In genomic region chr7:70813101-70813500, GRCm38 (mm10) we compare ENCODE assay signal across 21 mouse cellular contexts.
DNase-seq lines count a peak whose midpoint lies in the region; ATAC-seq lines count a peak whose summit lies in the region.
"Had no signal": no experiment of that assay in that cellular context is flagged by ENCODE, and none has a peak within 500 bp of the region (broad histone marks: within the 10 kb centered on the region; RNA-seq: fewer than 3 reads in every experiment).

No protein-coding gene starts in this region.

- no peak for ATAC-seq in forebrain, embryonic 12.5 days (ENCODE audit: low FRiP score)
- ATAC-seq in midbrain, embryonic 11.5 days (ENCODE audit: low FRiP score): no peak
- no peak for ATAC-seq in midbrain, embryonic 13.5 days
- ATAC-seq: forebrain, embryonic 13.5 days; inflammation-experienced regulatory T-cells, adult 6 months; Patski had no signal

- H3K9ac ChIP-seq in forebrain, embryonic 12.5 days: no peak overlapping the region
- H3K9ac ChIP-seq in midbrain, embryonic 11.5 days (ENCODE audit: low read length): no peak overlapping the region
- H3K9ac ChIP-seq in midbrain, embryonic 13.5 days (replicated peaks): no peak overlapping the region
- H3K9ac ChIP-seq: forebrain, embryonic 13.5 days; liver, embryonic 14.5 days; stomach, embryonic 15.5 days had no signal

- DNase-seq in forebrain, embryonic 10.5 days (ENCODE audit: extremely low spot score, low spot score): no peak
- DNase-seq in midbrain, embryonic 11.5 days (ENCODE audit: low spot score, missing footprints): peak; percentile 61
- peak; percentile 54 for DNase-seq in kidney, postnatal 14 days
- DNase-seq in mesoderm, embryonic 11.5 days (ENCODE audit: low read depth, low spot score): peak; percentile 58
- DNase-seq in layer of hippocampus, postnatal 25 days (ENCODE audit: extremely low spot score in 1 of 2, low spot score in 1 of 2): no peak
- no peak for DNase-seq in thymus, postnatal 4 days
- DNase-seq: adrenal gland, adult 8-10 months; cerebellum, adult 9-10 months; gastrocnemius, postnatal 36 days; layer of hippocampus, postnatal 36 days; midbrain, embryonic 14.5 days; retina, postnatal 1 day; thymus, adult 18-20 months had no signal

- peak overlapping the region; percentile 20 for H3K27ac ChIP-seq in forebrain, embryonic 10.5 days
- H3K27ac ChIP-seq in forebrain, embryonic 12.5 days: no peak overlapping the region
- no peak overlapping the region for H3K27ac ChIP-seq in midbrain, embryonic 11.5 days (ENCODE audit: low read depth, low read length)
- no peak overlapping the region for H3K27ac ChIP-seq in midbrain, embryonic 13.5 days
- H3K27ac ChIP-seq: forebrain, embryonic 13.5 days; liver, embryonic 14.5 days; macrophage; stomach, embryonic 15.5 days had no signal

- H3K36me3 ChIP-seq in forebrain, embryonic 10.5 days (replicated peaks): no peaks in the 10 kb centered on the region
- no peaks in the 10 kb centered on the region for H3K36me3 ChIP-seq in forebrain, embryonic 12.5 days (replicated peaks)
- H3K36me3 ChIP-seq in midbrain, embryonic 11.5 days (ENCODE audit: control insufficient read depth, insufficient read depth, low read length): no peaks in the 10 kb centered on the region
- H3K36me3 ChIP-seq in midbrain, embryonic 13.5 days: no peaks in the 10 kb centered on the region
- H3K36me3 ChIP-seq: stomach, embryonic 15.5 days had no signal

- WGBS in forebrain, embryonic 10.5 days: 51% methylated on average over 5 of the region's 5 CpGs
- WGBS in forebrain, embryonic 12.5 days: 52% methylated on average over 5 of the region's 5 CpGs
- WGBS in midbrain, embryonic 11.5 days: 52% methylated on average over 5 of the region's 5 CpGs
- 57% methylated on average over 5 of the region's 5 CpGs for WGBS in midbrain, embryonic 13.5 days

- H3K4me1 ChIP-seq in forebrain, embryonic 10.5 days: peaks cover 18% of the 10 kb centered on the region
- peaks cover 7% of the 10 kb centered on the region for H3K4me1 ChIP-seq in forebrain, embryonic 12.5 days
- no peaks in the 10 kb centered on the region for H3K4me1 ChIP-seq in midbrain, embryonic 11.5 days (ENCODE audit: control insufficient read depth, insufficient read depth, low read length)
- no peaks in the 10 kb centered on the region for H3K4me1 ChIP-seq in midbrain, embryonic 13.5 days (replicated peaks)
- H3K4me1 ChIP-seq: stomach, embryonic 15.5 days had no signal

- no peak overlapping the region for H3K4me2 ChIP-seq in forebrain, embryonic 12.5 days
- H3K4me2 ChIP-seq in midbrain, embryonic 11.5 days: no peak overlapping the region
- no peak overlapping the region for H3K4me2 ChIP-seq in midbrain, embryonic 13.5 days (replicated peaks)
- H3K4me2 ChIP-seq: forebrain, embryonic 13.5 days; stomach, embryonic 15.5 days had no signal

- no peaks in the 10 kb centered on the region for H3K9me3 ChIP-seq in forebrain, embryonic 10.5 days
- no peaks in the 10 kb centered on the region for H3K9me3 ChIP-seq in forebrain, embryonic 12.5 days
- no peaks in the 10 kb centered on the region for H3K9me3 ChIP-seq in midbrain, embryonic 11.5 days (ENCODE audit: control insufficient read depth, low read length)
- H3K9me3 ChIP-seq in midbrain, embryonic 13.5 days: no peaks in the 10 kb centered on the region
- H3K9me3 ChIP-seq: forebrain, embryonic 13.5 days; stomach, embryonic 15.5 days had no signal

- peaks cover 19% of the 10 kb centered on the region for H3K27me3 ChIP-seq in forebrain, embryonic 10.5 days (ENCODE audit: poor library complexity, severe bottlenecking)
- H3K27me3 ChIP-seq in forebrain, embryonic 12.5 days: 0 out of 2 replicates have a peak, but pooled peaks cover 7% of the 10 kb centered on the region
- H3K27me3 ChIP-seq in midbrain, embryonic 11.5 days (ENCODE audit: control insufficient read depth, insufficient read depth, low read length): no peaks in the 10 kb centered on the region
- no peaks in the 10 kb centered on the region for H3K27me3 ChIP-seq in midbrain, embryonic 13.5 days
- H3K27me3 ChIP-seq: forebrain, embryonic 13.5 days; Patski; stomach, embryonic 15.5 days had no signal

- H3K4me3 ChIP-seq in forebrain, embryonic 10.5 days: no peak overlapping the region
- H3K4me3 ChIP-seq in forebrain, embryonic 12.5 days (replicated peaks): no peak overlapping the region
- H3K4me3 ChIP-seq in midbrain, embryonic 11.5 days (ENCODE audit: low read depth, low read length): no peak overlapping the region
- no peak overlapping the region for H3K4me3 ChIP-seq in midbrain, embryonic 13.5 days (replicated peaks)
- H3K4me3 ChIP-seq: forebrain, embryonic 13.5 days; stomach, embryonic 15.5 days had no signal

Comparison
In these comparisons a context has a peak if more than half of its experiments do, and no peak if none do; other contexts are left out.
1. DNase-seq: peak in midbrain, embryonic 11.5 days (single experiment), kidney, postnatal 14 days (single experiment) and mesoderm, embryonic 11.5 days (single experiment); none in forebrain, embryonic 10.5 days (single experiment), layer of hippocampus, postnatal 25 days (0 of 2) and thymus, postnatal 4 days (single experiment).